Mouse (Mus musculus) heart, embryonic 11.5 days (tissue): ENCODE measurements at regions not wholly inside any gene's neighbourhood (a gene's known extent, or its start where the extent isn't known, plus 50 kb on each side); places are given as distances from the start of the nearest gene placed in this dataset.

Experiments
- ATAC-seq: fragments of 200-750 bp; cut with Nextera tagmentation; replicated peaks from 2 replicates; pipeline ENCODE4 v1.8.0; 2017; ENCODE audit warnings: moderate library complexity; ENCODE audit not compliant: insufficient number of reproducible peaks, low FRiP score, low TSS enrichment
- H3K27ac ChIP-seq: fragments of 300-500 bp; sonication (generic); 2 replicates; pipeline ENCODE4 v1.5.1; 2014; ENCODE audit warnings: mild to moderate bottlenecking, low read depth, low read length
- H3K27me3 ChIP-seq: fragments of 300-500 bp; sonication (generic); 2 replicates; pipeline ENCODE4 v1.6.1; 2014; ENCODE audit warnings: mild to moderate bottlenecking, low read length, mixed read lengths; ENCODE audit not compliant: control insufficient read depth, insufficient read depth
- H3K36me3 ChIP-seq: fragments of 300-500 bp; sonication (generic); 2 replicates; pipeline ENCODE4 v1.6.1; 2014; ENCODE audit warnings: mild to moderate bottlenecking, low read length, moderate library complexity, mixed read lengths; ENCODE audit not compliant: control insufficient read depth, insufficient read depth
- H3K4me1 ChIP-seq: fragments of 300-500 bp; sonication (generic); 2 replicates; pipeline ENCODE4 v1.6.1; 2014; ENCODE audit warnings: low read length; ENCODE audit not compliant: control insufficient read depth, insufficient read depth
- H3K4me2 ChIP-seq: fragments of 300-500 bp; sonication (generic); 2 replicates; pipeline ENCODE4 v1.6.1; 2014; ENCODE audit warnings: mild to moderate bottlenecking, moderate library complexity
- H3K4me3 ChIP-seq: fragments of 300-500 bp; sonication (generic); 2 replicates; pipeline ENCODE4 v1.5.1; 2014; ENCODE audit warnings: low read depth, low read length
- H3K9ac ChIP-seq: fragments of 300-500 bp; sonication (generic); 2 replicates; pipeline ENCODE4 v1.6.1; 2014; ENCODE audit warnings: mild to moderate bottlenecking, low read depth, low read length, moderate library complexity
- H3K9me3 ChIP-seq: fragments of 300-500 bp; sonication (generic); replicated peaks from 2 replicates; pipeline ENCODE4 v1.6.1; 2016; ENCODE audit warnings: low read length; ENCODE audit not compliant: control insufficient read depth
- WGBS: fragments of 180-500 bp; shearing (Covaris S2); extraction: QIAGEN DNeasy Blood & Tissue Kit; methylation state at CpG from one replicate; pipeline ENCODE4 v1.1.7; 2014; ENCODE audit not compliant: insufficient replicate concordance; 5-methylcytosine and 5-hydroxymethylcytosine counted together

DNA sequence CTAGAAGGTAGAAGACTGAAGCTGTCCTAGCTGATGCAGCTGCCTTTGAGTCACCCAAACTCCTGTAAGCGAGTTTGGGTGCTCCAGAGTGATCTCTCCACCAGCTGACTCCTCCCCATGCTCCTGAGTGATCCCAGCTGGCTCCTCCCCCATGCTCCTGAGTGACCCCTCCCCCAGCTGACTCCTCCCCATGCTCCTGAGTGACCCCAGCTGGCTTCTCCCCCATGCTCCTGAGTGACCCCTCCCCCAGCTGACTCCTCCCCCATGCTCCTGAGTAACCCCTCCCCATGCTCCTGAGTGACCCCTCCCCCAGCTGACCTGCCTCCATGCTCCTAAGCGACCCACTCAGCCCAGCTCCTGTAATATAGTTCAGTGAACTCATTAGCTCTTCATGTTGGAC lies 123.7 kb downstream of the Tfap2c start:
- Histone ChIP-seq H3K36me3 (no peaks in the 10 kb centered on the region), H3K4me1 (no peaks in the 10 kb centered on the region), H3K4me2 (no peak overlapping the region), H3K27ac (no peak overlapping the region), H3K27me3 (no peaks in the 10 kb centered on the region), H3K9ac (no peak overlapping the region), H3K9me3 (no peaks in the 10 kb centered on the region), H3K4me3 (no peak overlapping the region)
- ATAC-seq = no peak
- 18% methylated on average over 2 of the region's 2 CpGs for WGBS

DNA sequence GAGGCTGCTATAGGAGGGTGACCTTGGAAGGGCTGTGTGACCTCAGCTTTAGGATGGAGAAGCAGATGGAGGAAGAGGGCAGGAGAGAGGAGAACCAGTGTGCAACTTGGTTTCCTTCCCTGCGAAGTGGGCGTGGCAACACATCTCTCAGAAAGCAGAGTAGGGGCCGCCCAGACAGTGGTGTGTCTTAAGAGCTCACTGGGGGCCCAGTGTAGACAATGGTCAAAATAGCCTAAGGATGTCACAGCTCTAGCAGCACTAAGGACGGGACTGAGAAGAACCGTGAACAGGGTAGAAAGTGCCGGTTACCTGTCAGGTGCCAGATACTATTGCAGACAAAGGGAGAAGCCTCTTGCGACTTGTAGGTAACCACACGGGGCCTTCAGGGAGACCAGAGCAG lies 125.2 kb downstream of the Tfap2c start:
- no peak for ATAC-seq
- Histone ChIP-seq H3K36me3 (no peaks in the 10 kb centered on the region), H3K27me3 (no peaks in the 10 kb centered on the region), H3K4me3 (no peak overlapping the region), H3K9me3 (no peaks in the 10 kb centered on the region), H3K9ac (no peak overlapping the region), H3K4me2 (no peak overlapping the region), H3K4me1 (no peaks in the 10 kb centered on the region), H3K27ac (no peak overlapping the region)
- WGBS = 63% methylated on average over 8 of the region's 8 CpGs

DNA sequence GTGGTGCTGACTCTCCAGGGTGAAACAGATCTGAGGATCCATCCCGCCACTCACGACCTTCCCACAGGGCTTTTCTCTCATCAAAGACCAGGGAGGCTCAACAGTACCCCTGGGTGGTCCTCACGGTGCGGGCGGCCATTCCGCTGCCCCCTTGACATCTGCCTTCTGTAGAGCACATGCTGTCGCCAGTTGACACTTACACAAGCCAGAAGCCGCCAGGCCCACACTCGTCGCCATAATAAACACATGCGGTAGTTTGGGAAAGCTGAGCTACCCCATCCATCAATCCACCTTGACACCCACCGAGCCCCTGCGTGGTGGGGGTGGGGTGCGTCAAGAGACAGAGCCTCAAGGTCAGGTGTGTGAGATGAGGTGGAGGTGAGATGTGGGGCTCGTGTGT lies 125.7 kb downstream of the Tfap2c start:
- no peaks in the 10 kb centered on the region for H3K4me1 ChIP-seq
- H3K9me3 ChIP-seq = no peaks in the 10 kb centered on the region
- WGBS = 30% methylated on average over 15 of the region's 15 CpGs
- H3K4me3 ChIP-seq = no peak overlapping the region
- H3K4me2 ChIP-seq = no peak overlapping the region
- H3K36me3 ChIP-seq = no peaks in the 10 kb centered on the region
- no peak overlapping the region for H3K9ac ChIP-seq
- H3K27me3 ChIP-seq = no peaks in the 10 kb centered on the region
- H3K27ac ChIP-seq = no peak overlapping the region
- ATAC-seq = no peak

DNA sequence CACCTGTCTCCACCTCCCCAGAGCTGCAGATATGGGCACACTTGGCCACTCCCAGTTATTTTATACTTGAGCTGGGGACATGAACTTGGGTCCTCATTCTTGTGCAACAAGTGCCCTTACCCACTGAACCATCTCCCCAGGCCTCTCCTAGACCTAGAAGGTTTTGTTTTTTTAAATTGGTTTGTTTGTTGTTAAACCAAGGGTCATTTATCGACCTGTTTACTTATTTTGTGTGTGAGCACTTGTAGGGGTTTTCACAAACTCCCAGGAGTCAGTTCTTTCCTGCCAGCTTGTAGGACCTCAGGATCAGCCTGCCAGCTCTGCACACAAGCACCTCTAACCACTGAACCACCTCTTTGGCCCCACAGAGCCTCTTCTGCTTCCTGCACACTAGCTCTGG lies 140.8 kb downstream of the Tfap2c start:
- H3K4me2 ChIP-seq = no peak overlapping the region
- ATAC-seq = no peak

DNA sequence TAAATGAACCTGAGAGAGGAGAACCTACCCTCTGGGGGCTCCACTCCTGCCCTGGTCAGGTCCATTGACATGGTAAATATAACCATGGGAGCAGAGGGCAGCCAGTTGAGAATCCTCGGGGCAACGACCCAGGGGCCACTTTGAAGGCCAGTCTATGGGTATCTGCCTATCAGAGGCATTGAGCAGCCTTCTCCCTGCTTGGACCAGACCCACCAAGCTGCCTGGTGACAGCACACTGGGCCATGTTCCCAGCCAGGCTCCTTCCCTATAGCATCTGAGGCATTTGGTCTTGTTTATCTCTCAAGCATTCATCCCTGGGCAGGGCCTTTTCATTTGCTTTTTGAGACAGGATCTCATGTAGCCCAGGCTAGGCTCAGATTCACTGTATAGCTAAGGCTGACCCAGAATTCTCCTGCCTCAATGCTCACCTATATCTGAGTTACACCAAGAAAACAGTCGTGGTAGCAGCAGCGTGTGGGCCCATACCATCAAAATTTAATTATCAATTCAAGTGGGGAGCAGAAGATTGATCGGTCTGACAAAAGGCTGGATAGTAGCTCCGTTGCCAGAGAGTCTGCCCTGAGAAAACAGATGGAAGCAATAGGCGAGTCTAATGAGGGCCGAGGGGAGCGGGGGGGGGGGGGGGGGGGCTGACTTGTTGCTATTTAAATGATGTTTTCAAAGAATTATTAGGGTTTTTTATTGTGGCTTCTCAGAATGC lies 141.7 kb downstream of the Tfap2c start:
- Histone ChIP-seq H3K27me3 (no peaks in the 10 kb centered on the region), H3K36me3 (no peaks in the 10 kb centered on the region), H3K27ac (no peak overlapping the region), H3K9me3 (no peaks in the 10 kb centered on the region), H3K4me1 (no peaks in the 10 kb centered on the region), H3K4me2 (no peak overlapping the region), H3K4me3 (no peak overlapping the region), H3K9ac (no peak overlapping the region)
- WGBS = 70% methylated on average over 9 of the region's 9 CpGs
- ATAC-seq = no peak

More for the DNA sequence above, 140.8 kb downstream of the Tfap2c start:
- Histone ChIP-seq H3K9ac (no peak overlapping the region), H3K4me3 (no peak overlapping the region), H3K27ac (no peak overlapping the region), H3K27me3 (no peaks in the 10 kb centered on the region), H3K36me3 (no peaks in the 10 kb centered on the region), H3K4me1 (no peaks in the 10 kb centered on the region), H3K9me3 (no peaks in the 10 kb centered on the region)
- 77% methylated on average over 1 of the region's 1 CpGs for WGBS

DNA sequence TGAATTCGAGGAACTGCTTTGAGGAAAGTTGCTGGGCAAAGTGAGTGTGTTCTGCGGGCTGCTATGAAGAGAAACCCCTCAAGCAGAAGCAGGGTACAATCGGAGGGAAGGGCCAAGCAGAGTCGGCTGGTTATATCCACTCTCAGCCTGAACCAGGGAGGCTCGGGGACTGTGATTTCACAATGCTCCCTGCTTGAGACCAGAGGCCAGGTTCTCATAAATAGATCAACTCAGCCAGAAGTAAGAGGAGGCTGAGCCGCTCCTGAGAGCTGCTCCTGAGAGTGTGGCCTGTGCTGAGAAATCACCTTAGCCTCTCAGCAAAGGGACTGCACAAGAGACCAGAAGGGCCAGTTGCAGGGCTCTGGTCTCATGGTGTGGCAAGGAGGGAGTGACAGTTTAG lies 149.6 kb downstream of the Tfap2c start:
- no peaks in the 10 kb centered on the region for H3K9me3 ChIP-seq
- no peaks in the 10 kb centered on the region for H3K36me3 ChIP-seq
- H3K27me3 ChIP-seq = no peaks in the 10 kb centered on the region; the same call in 1 of the 2 replicates
- no peaks in the 10 kb centered on the region for H3K4me1 ChIP-seq
- ATAC-seq = no peak
- H3K27ac ChIP-seq = no peak overlapping the region
- H3K4me2 ChIP-seq = no peak overlapping the region
- H3K9ac ChIP-seq = no peak overlapping the region
- no peak overlapping the region for H3K4me3 ChIP-seq
- 71% methylated on average over 6 of the region's 6 CpGs for WGBS

DNA sequence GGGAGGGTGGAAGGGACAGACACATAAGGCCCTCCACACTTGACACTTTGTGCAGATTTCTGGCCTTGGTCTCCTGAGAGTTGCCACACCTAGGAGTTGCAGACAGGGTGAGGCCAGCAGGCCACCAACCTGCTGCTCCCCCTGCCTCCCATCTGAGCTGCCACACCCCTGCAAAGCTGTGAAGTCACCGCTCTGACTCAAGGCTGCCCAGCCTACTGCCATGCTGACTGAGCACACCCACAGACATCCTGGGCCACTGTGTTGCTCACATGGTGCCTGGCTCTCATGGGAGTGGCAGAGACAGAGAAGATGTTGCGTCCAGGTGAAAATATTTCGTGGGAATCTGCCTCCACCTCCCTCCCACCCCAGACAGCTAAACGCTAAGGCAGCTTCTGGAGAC lies 150.3 kb downstream of the Tfap2c start:
- no peaks in the 10 kb centered on the region; the same call in 1 of the 2 replicates for H3K27me3 ChIP-seq
- H3K4me1 ChIP-seq = no peaks in the 10 kb centered on the region
- no peaks in the 10 kb centered on the region for H3K9me3 ChIP-seq
- H3K4me3 ChIP-seq = no peak overlapping the region
- no peak overlapping the region for H3K27ac ChIP-seq
- no peaks in the 10 kb centered on the region for H3K36me3 ChIP-seq
- no peak overlapping the region for H3K9ac ChIP-seq
- whole genome bisulfite sequencing = 83% methylated on average over 4 of the region's 4 CpGs
- no peak for ATAC-seq
- no peak overlapping the region for H3K4me2 ChIP-seq

DNA sequence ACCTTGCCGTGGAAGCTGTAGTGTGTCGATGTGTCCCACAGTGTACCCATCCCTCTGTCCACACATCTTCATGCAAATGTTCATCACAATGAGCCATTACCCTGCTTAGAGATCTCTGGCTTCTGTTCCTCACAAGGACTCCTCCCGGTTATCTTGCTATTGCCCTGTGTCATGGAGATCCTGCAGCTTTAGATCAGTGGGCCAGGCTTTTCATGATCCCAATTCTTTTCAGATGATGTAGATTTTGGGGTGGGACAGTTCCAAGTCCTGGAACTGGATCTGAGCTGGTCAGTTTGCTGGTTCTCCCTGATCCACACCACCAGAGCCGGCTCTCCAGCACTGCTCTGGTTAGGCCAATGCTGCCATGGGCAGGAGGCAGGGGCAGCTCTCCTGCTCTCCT lies 161.2 kb downstream of the Tfap2c start:
- Histone ChIP-seq H3K27me3 (peaks cover 5% of the 10 kb centered on the region; the same call in 1 of the 2 replicates), H3K27ac (no peak overlapping the region), H3K4me3 (no peak overlapping the region), H3K4me1 (no peaks in the 10 kb centered on the region), H3K9me3 (no peaks in the 10 kb centered on the region), H3K9ac (no peak overlapping the region), H3K36me3 (no peaks in the 10 kb centered on the region), H3K4me2 (no peak overlapping the region)
- ATAC-seq = no peak
- WGBS = 75% methylated on average over 4 of the region's 4 CpGs

DNA sequence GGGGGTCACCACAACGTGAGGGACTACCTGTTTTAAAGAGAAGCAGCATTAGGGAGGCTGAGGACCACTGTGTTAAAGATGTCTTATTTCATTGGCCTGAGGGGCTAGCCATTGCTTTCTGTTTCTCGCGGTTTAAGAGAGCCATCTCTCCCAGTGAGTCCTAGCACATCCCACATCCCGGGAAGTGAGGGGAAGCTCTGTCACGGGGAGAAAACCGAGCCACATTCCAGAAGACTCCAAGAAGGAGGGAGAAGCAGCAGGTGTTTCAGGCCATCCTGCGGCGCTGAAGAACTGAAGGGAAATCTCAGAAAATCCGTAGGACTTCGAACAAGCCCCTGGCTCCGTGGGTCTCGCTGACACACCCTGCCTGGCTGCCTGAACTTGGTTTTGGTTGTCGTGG lies 177.3 kb downstream of the Tfap2c start:
- 7% methylated on average over 13 of the region's 13 CpGs for WGBS
- no peaks in the 10 kb centered on the region for H3K36me3 ChIP-seq
- no peaks in the 10 kb centered on the region for H3K9me3 ChIP-seq
- H3K4me2 ChIP-seq = peak overlapping the region; percentile 51
- no peak overlapping the region for H3K27ac ChIP-seq
- peaks cover 57% of the 10 kb centered on the region for H3K27me3 ChIP-seq
- peaks cover 16% of the 10 kb centered on the region for H3K4me1 ChIP-seq
- H3K4me3 ChIP-seq = 0 out of 2 replicates have a peak overlapping the region, but pooled peaks have one; percentile 13
- ATAC-seq = no peak
- no peak overlapping the region for H3K9ac ChIP-seq
